Mouse (Mus musculus) lung, postnatal 0 days (tissue): ENCODE data around the gene Cdc26. TPM values are rescaled to one million over a fixed set of nuclear protein-coding genes. Genes with fewer than 3 reads are reported as not detected.

ENCODE experiments used
- ATAC-seq: fragments of 200-750 bp; cut with Nextera tagmentation; 2 replicates; pipeline ENCODE4 v1.8.0; 2017; ENCODE audit warnings: moderate library complexity
- DNase-seq: peaks from one replicate; pipeline ENCODE4 v3.0.0-alpha.2; 2016; ENCODE audit warnings: low spot score
- H3K27ac ChIP-seq: fragments of 300-500 bp; sonication (generic); 2 replicates; pipeline ENCODE4 v1.5.1; 2014; ENCODE audit warnings: antibody characterized with exemption, mild to moderate bottlenecking, low read length, mixed read lengths
- H3K27me3 ChIP-seq: fragments of 300-500 bp; sonication (generic); replicated peaks from 2 replicates; pipeline ENCODE4 v1.6.1; 2014; ENCODE audit warnings: low read length, mixed read lengths; ENCODE audit not compliant: insufficient read depth
- H3K36me3 ChIP-seq: fragments of 300-500 bp; sonication (generic); 2 replicates; pipeline ENCODE4 v1.6.1; 2014; ENCODE audit warnings: low read length, mixed read lengths; ENCODE audit not compliant: insufficient read depth
- H3K4me1 ChIP-seq: fragments of 300-500 bp; sonication (generic); 2 replicates; pipeline ENCODE4 v1.6.1; 2014; ENCODE audit warnings: antibody characterized with exemption, low read depth, low read length, mixed read lengths; ENCODE audit not compliant: insufficient read depth
- H3K4me2 ChIP-seq: fragments of 300-500 bp; sonication (generic); replicated peaks from 2 replicates; pipeline ENCODE4 v1.6.1; 2014; ENCODE audit warnings: low read depth, mild to moderate bottlenecking, low read length, moderate library complexity, mixed read lengths
- H3K4me3 ChIP-seq: fragments of 300-500 bp; sonication (generic); 2 replicates; pipeline ENCODE4 v1.5.1; 2014; ENCODE audit warnings: low read depth, low read length
- H3K9ac ChIP-seq: fragments of 300-500 bp; sonication (generic); replicated peaks from 2 replicates; pipeline ENCODE4 v1.6.1; 2014; ENCODE audit warnings: low read depth, mild to moderate bottlenecking
- H3K9me3 ChIP-seq: fragments of 300-500 bp; sonication (generic); 2 replicates; pipeline ENCODE4 v1.6.1; 2016; ENCODE audit warnings: low read length, mixed read lengths
- CTCF ChIP-seq: IDR thresholded peaks from 2 replicates; pipeline ENCODE4 v1.5.1; 2016; ENCODE audit warnings: antibody characterized with exemption, mild to moderate bottlenecking
- EP300 ChIP-seq: IDR thresholded peaks from 2 replicates; pipeline ENCODE4 v1.6.1; 2016; ENCODE audit warnings: antibody characterized with exemption, mild to moderate bottlenecking, control low read depth
- WGBS: fragments of 180-500 bp; shearing (Covaris S2); extraction: QIAGEN DNeasy Blood & Tissue Kit; methylation state at CpG from one replicate; pipeline ENCODE4 v1.1.7; 2014; 5-methylcytosine and 5-hydroxymethylcytosine counted together
- polyA plus RNA-seq: library from polyadenylated mRNA; unstranded; fragments of >200 nt; fragmentation: Nextera tagmentation; extraction: Ambion mirVana; gene quantifications from 2 replicates; pipeline ENCODE4 v1.2.1, GENCODE M21; 2015

Cdc26 gene
- polyA plus RNA-seq, 1 experiment from 2014 or later: 94.2 TPM

DNA sequence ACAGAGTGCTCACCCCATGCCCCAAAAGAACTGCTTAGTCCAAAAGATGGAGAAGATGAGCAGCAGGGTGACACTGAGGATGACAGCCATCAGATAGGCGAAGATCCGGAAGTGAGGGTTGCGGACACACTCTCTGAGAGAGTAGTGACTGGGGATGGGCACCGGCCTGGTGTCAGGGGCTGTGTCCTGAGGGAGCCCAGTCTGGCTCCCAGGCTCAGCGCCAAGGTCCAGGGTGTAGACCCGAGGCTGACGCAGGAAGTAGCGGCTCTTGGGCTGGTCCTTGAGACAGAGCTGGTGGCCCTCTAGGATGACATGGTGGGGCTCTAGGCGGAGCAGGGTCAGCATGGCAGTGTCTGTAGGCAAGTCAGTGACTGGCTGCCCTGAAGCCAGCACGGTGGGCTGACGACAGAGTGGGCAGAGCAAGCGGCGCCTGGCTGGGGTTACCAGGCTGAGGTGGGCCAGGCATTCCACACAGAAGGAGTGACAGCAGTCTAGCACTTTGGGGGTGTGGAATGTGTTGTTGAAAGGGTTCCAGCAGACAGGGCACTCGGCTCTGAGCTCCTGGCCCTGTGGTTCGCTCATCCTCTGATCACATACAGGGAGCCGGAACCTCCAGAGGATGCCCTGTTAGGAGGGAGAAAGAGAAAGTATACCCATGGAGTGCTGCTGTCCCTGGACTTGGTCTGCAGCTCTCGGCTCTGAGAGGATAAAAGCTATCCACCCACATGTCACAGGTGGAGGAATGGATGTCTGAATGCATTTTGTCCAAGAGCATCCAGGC lies 19.7 kb upstream of the Cdc26 start:
- no peak overlapping the region for H3K4me3 ChIP-seq
- H3K4me1 ChIP-seq: no peaks in the 10 kb centered on the region
- DNase-seq (peak; percentile 18), ATAC-seq (peak; percentile 72)
- WGBS: 57% methylated on average over 17 of the region's 17 CpGs
- no peak overlapping the region for H3K4me2 ChIP-seq
- H3K9ac ChIP-seq: no peak overlapping the region
- TF ChIP-seq CTCF (no peak), EP300 (no peak)
- no peaks in the 10 kb centered on the region for H3K27me3 ChIP-seq
- no peaks in the 10 kb centered on the region for H3K9me3 ChIP-seq
- H3K36me3 ChIP-seq: peaks cover 12% of the 10 kb centered on the region; the same call in 1 of the 2 replicates
- no peak overlapping the region for H3K27ac ChIP-seq

DNA sequence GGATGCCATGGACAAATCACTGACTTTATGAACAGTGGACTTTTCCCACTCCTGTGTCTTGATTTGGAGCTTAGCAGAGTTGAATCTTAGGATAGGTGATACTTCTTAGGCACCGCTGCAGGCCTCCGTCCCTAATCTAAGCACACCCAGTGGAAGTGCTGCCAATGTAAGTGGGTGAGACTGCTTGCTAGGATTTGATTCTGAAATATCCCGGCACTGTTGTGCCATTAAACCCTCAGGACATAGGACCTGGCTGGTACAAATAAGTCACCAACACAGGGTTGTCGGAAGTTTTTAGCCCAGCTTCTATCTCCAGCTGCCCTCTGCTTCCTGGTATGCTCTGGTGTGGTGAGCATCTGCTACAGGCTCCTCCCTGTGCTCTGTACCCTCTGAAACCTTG lies 17.4 kb upstream of the Cdc26 start:
- no peak for DNase-seq
- Histone ChIP-seq H3K27me3 (no peaks in the 10 kb centered on the region), H3K4me3 (no peak overlapping the region), H3K9me3 (no peaks in the 10 kb centered on the region), H3K27ac (no peak overlapping the region), H3K4me2 (no peak overlapping the region), H3K36me3 (peaks cover 30% of the 10 kb centered on the region), H3K4me1 (no peaks in the 10 kb centered on the region), H3K9ac (no peak overlapping the region)
- 90% methylated on average over 4 of the region's 4 CpGs for WGBS
- TF ChIP-seq EP300 (no peak), CTCF (no peak)
- no peak for ATAC-seq

DNA sequence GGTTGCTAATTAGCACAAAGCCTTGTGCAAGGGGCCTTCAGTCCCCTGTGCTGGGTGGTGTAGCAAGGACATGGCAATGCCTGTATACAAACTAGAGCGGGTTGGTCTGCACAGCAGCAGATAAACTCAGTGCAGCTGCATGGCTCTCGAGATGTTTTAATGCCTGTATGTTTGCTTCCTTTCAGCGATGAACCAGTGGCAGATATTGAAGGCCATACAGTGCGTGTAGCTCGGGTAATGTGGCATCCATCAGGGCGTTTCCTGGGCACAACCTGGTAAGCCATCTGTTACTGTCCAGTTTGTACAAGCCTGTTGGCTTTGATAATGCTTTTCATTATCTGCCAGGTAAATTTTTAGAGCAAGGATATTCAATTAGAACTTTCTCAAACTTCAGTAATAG lies 10.6 kb upstream of the Cdc26 start:
- H3K4me1 ChIP-seq: no peaks in the 10 kb centered on the region
- H3K4me3 ChIP-seq: no peak overlapping the region
- H3K4me2 ChIP-seq: no peak overlapping the region
- no peaks in the 10 kb centered on the region for H3K27me3 ChIP-seq
- no peak overlapping the region for H3K9ac ChIP-seq
- TF ChIP-seq EP300: no peak
- TF ChIP-seq CTCF: no peak
- no peak for DNase-seq
- no peak overlapping the region for H3K27ac ChIP-seq
- peaks cover 65% of the 10 kb centered on the region for H3K36me3 ChIP-seq
- WGBS: 94% methylated on average over 6 of the region's 6 CpGs
- no peaks in the 10 kb centered on the region for H3K9me3 ChIP-seq
- no peak for ATAC-seq

DNA sequence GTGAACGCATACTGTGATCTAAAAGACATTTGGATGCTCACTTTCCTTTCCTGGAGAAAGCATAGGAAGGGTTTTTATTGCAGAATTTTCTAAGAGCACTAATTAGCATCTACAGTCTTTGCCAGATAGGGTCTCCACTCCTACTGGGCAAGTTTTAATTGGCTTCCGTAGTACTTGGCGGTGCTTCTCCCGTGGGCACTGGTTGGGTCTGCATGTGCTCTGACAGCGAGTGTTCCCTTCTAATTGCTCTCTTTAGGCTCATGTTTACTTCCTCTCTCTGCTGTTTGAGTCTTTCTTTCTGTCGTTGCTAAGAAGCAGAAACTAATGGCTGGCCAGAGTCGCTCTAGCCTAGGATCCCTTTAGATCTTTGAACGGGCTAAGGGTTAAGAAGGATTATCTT lies 10.0 kb upstream of the Cdc26 start:
- H3K4me1 ChIP-seq: no peaks in the 10 kb centered on the region
- H3K9me3 ChIP-seq: no peaks in the 10 kb centered on the region
- no peak overlapping the region for H3K9ac ChIP-seq
- ATAC-seq (no peak), DNase-seq (no peak)
- H3K27me3 ChIP-seq: no peaks in the 10 kb centered on the region
- H3K27ac ChIP-seq: no peak overlapping the region
- no peak overlapping the region for H3K4me2 ChIP-seq
- 88% methylated on average over 8 of the region's 8 CpGs for WGBS
- TF ChIP-seq CTCF (no peak), EP300 (no peak)
- no peak overlapping the region for H3K4me3 ChIP-seq
- H3K36me3 ChIP-seq: peaks cover 60% of the 10 kb centered on the region

DNA sequence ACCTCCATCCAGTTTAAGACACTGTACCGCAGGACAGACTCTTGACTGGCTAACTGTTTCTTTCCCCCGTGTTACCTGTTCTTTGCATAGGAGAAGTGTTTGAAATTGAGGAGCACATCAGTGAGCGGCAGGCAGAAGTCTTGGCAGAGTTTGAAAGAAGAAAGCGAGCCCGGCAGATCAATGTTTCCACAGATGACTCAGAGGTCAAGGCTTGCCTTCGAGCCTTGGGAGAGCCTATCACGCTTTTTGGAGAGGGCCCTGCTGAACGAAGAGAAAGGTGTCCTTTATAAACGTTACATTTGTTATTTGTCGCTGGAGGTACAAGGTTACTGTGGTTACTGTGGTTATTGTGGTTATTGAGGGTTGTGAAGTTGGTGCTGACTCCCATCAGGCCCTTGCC lies 3.2 kb upstream of the Cdc26 start:
- Histone ChIP-seq H3K9me3 (no peaks in the 10 kb centered on the region), H3K9ac (no peak overlapping the region), H3K27ac (no peak overlapping the region), H3K36me3 (peaks cover 27% of the 10 kb centered on the region; the same call in 1 of the 2 replicates), H3K4me3 (no peak overlapping the region), H3K27me3 (no peaks in the 10 kb centered on the region), H3K4me2 (no peak overlapping the region), H3K4me1 (peaks cover 4% of the 10 kb centered on the region; the same call in 1 of the 2 replicates)
- 87% methylated on average over 10 of the region's 10 CpGs for WGBS
- ATAC-seq: no peak
- no peak for DNase-seq
- TF ChIP-seq EP300 (no peak), CTCF (no peak)

- Histone ChIP-seq H3K9me3 (no peaks in the 10 kb centered on the region), H3K27me3 (no peaks in the 10 kb centered on the region), H3K4me2 (no peak overlapping the region), H3K9ac (no peak overlapping the region), H3K36me3 (peaks cover 18% of the 10 kb centered on the region; the same call in 1 of the 2 replicates), H3K27ac (no peak overlapping the region), H3K4me3 (no peak overlapping the region), H3K4me1 (peaks cover 4% of the 10 kb centered on the region; the same call in 1 of the 2 replicates)
- ATAC-seq: no peak
- no peak for TF ChIP-seq EP300
- TF ChIP-seq CTCF: no peak
- 79% methylated on average over 2 of the region's 2 CpGs for WGBS
- no peak for DNase-seq
Observed at GRCm38 (mm10) chr4:62410325-62410724, 1.9 kb upstream of the Cdc26 start.
